Mouse (Mus musculus): ENCODE results near the gene Chst5. TPM values are rescaled to one million over a fixed set of nuclear protein-coding genes. Genes with fewer than 3 reads are reported as not detected.
A peak's percentile ranks its signal among the peaks of the same experiment; 100 is the strongest.
"Not testable (repeated sequence)": the region's sequence is repeated elsewhere in the genome, so short reads cannot be mapped to it uniquely, and the experiment has no call there.

Chst5 gene
- polyA plus RNA-seq, 1 experiment from 2014 or later = 2.0 TPM

DNA sequence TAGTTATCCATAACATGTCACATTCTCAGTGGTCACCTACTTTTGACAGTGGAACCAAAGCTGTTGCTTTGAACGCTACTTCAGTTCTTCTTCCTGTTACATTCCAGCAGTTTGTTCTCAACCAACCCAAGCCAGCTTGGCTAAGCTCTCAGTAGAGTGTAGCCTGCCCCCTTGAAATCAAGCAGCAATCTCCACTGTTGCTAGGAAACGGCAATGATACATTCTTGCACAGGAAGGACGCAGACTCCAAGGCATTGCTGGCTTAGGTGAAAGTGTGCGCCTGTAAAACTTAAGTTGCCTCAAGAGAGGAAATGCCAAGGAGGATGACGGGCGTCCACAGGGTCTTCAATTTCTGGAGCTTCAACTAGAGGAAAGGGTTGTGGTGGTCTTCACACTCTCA is 44.4 kb downstream of the Chst5 start:
- Histone ChIP-seq H3K4me2 (no peak overlapping the region), H3K9me3 (no peaks in the 10 kb centered on the region), H3K27ac (no peak overlapping the region), H3K4me3 (replicated peaks) (no peak overlapping the region), H3K36me3 (0 out of 2 replicates have a peak, but pooled peaks cover 4% of the 10 kb centered on the region), H3K4me1 (no peaks in the 10 kb centered on the region), H3K9ac (no peak overlapping the region), H3K27me3 (replicated peaks) (no peaks in the 10 kb centered on the region)
- WGBS = 82% methylated on average over 6 of the region's 6 CpGs
- no peak for ATAC-seq (ENCODE audit: insufficient read depth, low FRiP score, low read depth)

DNA sequence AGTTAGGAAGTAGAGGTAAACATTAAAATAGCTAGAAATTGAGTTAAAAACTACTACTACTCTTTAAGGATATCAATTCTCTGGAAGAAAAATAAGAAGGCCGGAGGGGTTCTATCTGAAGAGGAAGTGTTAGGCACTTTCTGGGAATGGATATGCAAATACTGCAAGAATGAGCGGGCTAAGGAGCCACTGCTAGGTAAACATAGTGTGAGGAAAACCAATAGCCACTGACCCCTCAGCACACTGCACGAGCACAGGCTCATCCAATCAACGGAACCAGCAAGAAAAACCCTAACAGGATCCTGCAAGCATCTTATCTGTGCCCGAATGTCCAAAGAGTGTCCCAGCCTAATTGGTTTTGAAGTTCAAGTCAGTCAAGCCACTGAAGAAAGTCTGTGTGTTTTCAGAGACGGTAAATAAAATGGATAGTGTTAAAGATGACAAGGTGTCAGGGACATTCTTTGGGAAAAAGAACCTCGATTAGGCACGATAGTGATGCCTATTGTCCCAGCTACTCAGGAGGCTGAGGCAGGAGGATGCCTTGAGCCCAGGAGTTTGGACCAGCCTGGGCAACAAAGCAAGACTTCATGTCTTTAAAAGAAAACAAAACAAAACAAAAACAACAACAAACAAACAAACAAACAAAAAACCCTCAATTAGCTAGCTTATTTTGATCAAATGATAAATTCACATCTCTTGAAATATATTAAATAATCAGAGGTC is 45.0 kb downstream of the Chst5 start:
- ATAC-seq (ENCODE audit: insufficient read depth, low FRiP score, low read depth) = peak; percentile 87
- no peaks in the 10 kb centered on the region for H3K4me1 ChIP-seq
- H3K9me3 ChIP-seq = no peaks in the 10 kb centered on the region
- no peak overlapping the region for H3K4me2 ChIP-seq
- 75% methylated on average over 8 of the region's 8 CpGs for WGBS
- 0 out of 2 replicates have a peak, but pooled peaks cover 4% of the 10 kb centered on the region for H3K36me3 ChIP-seq
- no peak overlapping the region for H3K4me3 ChIP-seq (replicated peaks)
- H3K27me3 ChIP-seq (replicated peaks) = no peaks in the 10 kb centered on the region
- no peak overlapping the region for H3K27ac ChIP-seq
- H3K9ac ChIP-seq = no peak overlapping the region

GRCm38 (mm10) chr8:111864648-111865047 is 45.6 kb downstream of the Chst5 start:
- H3K27me3 ChIP-seq (replicated peaks) = no peaks in the 10 kb centered on the region
- WGBS = 77% methylated on average over 8 of the region's 8 CpGs
- H3K9ac ChIP-seq = no peak overlapping the region
- H3K27ac ChIP-seq = no peak overlapping the region
- H3K4me3 ChIP-seq (replicated peaks) = no peak overlapping the region
- no peaks in the 10 kb centered on the region for H3K36me3 ChIP-seq
- ATAC-seq (ENCODE audit: insufficient read depth, low FRiP score, low read depth) = no peak
- no peaks in the 10 kb centered on the region for H3K9me3 ChIP-seq
- H3K4me2 ChIP-seq = no peak overlapping the region
- H3K4me1 ChIP-seq = no peaks in the 10 kb centered on the region

- Histone ChIP-seq H3K27me3 (replicated peaks) (no peaks in the 10 kb centered on the region), H3K27ac (no peak overlapping the region), H3K4me2 (no peak overlapping the region), H3K36me3 (no peaks in the 10 kb centered on the region), H3K4me1 (no peaks in the 10 kb centered on the region), H3K4me3 (replicated peaks) (no peak overlapping the region), H3K9ac (no peak overlapping the region), H3K9me3 (no peaks in the 10 kb centered on the region)
- no peak for ATAC-seq (ENCODE audit: insufficient read depth, low FRiP score, low read depth)
- 80% methylated on average over 4 of the region's 4 CpGs for WGBS
These were observed 47.0 kb downstream of the Chst5 start for GRCm38 (mm10) chr8:111863280-111863679.

DNA sequence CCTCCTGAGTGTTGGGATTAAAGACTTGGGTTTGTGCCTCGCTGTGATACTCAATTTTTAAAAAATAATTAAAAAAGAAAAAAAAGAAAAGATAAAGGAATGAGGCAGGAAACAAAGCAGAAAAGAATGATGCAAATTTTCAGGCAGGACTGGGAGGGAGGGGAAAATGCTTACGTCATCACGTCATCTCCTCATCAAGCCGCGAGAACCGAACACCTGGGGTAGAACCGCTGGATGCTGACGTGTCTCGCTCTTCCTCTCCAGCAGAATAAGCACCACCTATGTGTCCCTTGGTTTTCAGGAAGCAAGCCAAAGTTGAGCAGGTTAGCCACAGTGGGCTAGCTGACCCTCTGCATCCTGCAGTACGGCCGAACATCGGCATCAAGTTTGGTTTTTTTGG is 54.3 kb downstream of the Chst5 start:
- H3K4me1 ChIP-seq = peaks cover 3% of the 10 kb centered on the region; the same call in 1 of the 2 replicates
- H3K36me3 ChIP-seq = no peaks in the 10 kb centered on the region
- no peaks in the 10 kb centered on the region for H3K9me3 ChIP-seq
- H3K9ac ChIP-seq = no peak overlapping the region
- no peak overlapping the region for H3K27ac ChIP-seq
- H3K4me3 ChIP-seq (replicated peaks) = no peak overlapping the region
- no peaks in the 10 kb centered on the region for H3K27me3 ChIP-seq (replicated peaks)
- no peak for ATAC-seq (ENCODE audit: insufficient read depth, low FRiP score, low read depth)
- H3K4me2 ChIP-seq = no peak overlapping the region
- WGBS = 88% methylated on average over 12 of the region's 12 CpGs

- H3K36me3 ChIP-seq = 0 out of 2 replicates have a peak, but pooled peaks cover 3% of the 10 kb centered on the region
- H3K27ac ChIP-seq = 0 out of 2 replicates have a peak within 1 kb of the TSS, but pooled peaks have one; percentile 23
- H3K4me1 ChIP-seq = peaks cover 3% of the 10 kb centered on the region; the same call in 1 of the 2 replicates
- no peaks in the 10 kb centered on the region for H3K9me3 ChIP-seq
- ATAC-seq (ENCODE audit: insufficient read depth, low FRiP score, low read depth) = peak; percentile 100
- H3K27me3 ChIP-seq (replicated peaks) = no peaks in the 10 kb centered on the region
- H3K4me3 ChIP-seq (replicated peaks) = peak within 1 kb of the TSS; percentile 89
- peak within 1 kb of the TSS; percentile 69 for H3K4me2 ChIP-seq
- WGBS = under 1% methylated on average over 53 of the region's 53 CpGs
- H3K9ac ChIP-seq = peak within 1 kb of the TSS; percentile 87
These were observed 56.3 kb downstream of the Chst5 start, which contains the start of gene Cfdp1 for GRCm38 (mm10) chr8:111853861-111854501. Gene Cfdp1, minus strand, starts transcription at chr8:111854291.

DNA sequence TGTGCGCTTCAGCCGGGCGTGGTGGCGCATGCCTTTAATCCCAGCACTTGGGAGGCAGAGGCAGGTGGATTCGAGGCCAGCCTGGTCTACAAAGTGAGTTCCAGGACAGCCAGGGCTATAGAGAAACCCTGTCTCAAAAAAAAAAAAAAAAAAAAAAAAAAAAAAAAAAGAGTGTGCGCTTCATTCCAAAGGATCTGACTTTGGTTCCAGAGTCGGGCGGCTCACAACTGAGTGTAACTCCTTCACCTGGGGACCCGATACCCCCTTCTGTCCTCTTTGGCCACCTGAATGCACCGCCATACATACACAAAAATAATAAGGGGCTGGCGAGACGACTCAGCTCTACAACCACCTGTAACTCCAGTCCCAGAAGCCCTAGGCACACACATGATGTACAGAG is 57.0 kb downstream of the Chst5 start:
- H3K27ac ChIP-seq; H3K27me3 ChIP-seq (replicated peaks); H3K36me3 ChIP-seq; H3K9me3 ChIP-seq; H3K4me1 ChIP-seq; ATAC-seq (ENCODE audit: insufficient read depth, low FRiP score, low read depth): not testable (repeated sequence)
- peak overlapping the region; percentile 69 for H3K4me2 ChIP-seq
- H3K4me3 ChIP-seq (replicated peaks) = peak overlapping the region; percentile 89
- H3K9ac ChIP-seq = peak overlapping the region; percentile 87
- 52% methylated on average over 12 of the region's 12 CpGs for WGBS

- Histone ChIP-seq H3K9ac (no peak overlapping the region), H3K27me3 (replicated peaks) (no peaks in the 10 kb centered on the region), H3K36me3 (peaks cover 11% of the 10 kb centered on the region; the same call in 1 of the 2 replicates), H3K4me1 (no peaks in the 10 kb centered on the region), H3K4me3 (replicated peaks) (no peak overlapping the region), H3K9me3 (no peaks in the 10 kb centered on the region), H3K27ac (no peak overlapping the region), H3K4me2 (no peak overlapping the region)
- 86% methylated on average over 6 of the region's 6 CpGs for WGBS
- no peak for ATAC-seq (ENCODE audit: insufficient read depth, low FRiP score, low read depth)
These were observed 63.5 kb downstream of the Chst5 start for GRCm38 (mm10) chr8:111846746-111847145.

Other genes with a start within 250 kb of the Chst5 start
- 3,283 and 4,119 TPM in 2 replicates for gene Ctrb1, start 219.4 kb downstream of the Chst5 start, polyA plus RNA-seq (2015; fragmentation: Nextera tagmentation; extraction: Ambion mirVana)
- gene Bcar1, start 166.6 kb downstream of the Chst5 start, polyA plus RNA-seq (2015; fragmentation: Nextera tagmentation; extraction: Ambion mirVana) = 38.7 and 39.7 TPM in 2 replicates
- gene Cfdp1, start 56.2 kb downstream of the Chst5 start, polyA plus RNA-seq (2015; fragmentation: Nextera tagmentation; extraction: Ambion mirVana) = 195 and 208 TPM in 2 replicates
- 12.8 and 13.3 TPM in 2 replicates for gene Tmem170, start 33.7 kb downstream of the Chst5 start, polyA plus RNA-seq (2015; fragmentation: Nextera tagmentation; extraction: Ambion mirVana)
- gene Tmem231, start 23.4 kb upstream of the Chst5 start, polyA plus RNA-seq (2015; fragmentation: Nextera tagmentation; extraction: Ambion mirVana) = 10.8 and 13.1 TPM in 2 replicates
- 189 and 205 TPM in 2 replicates for gene Gabarapl2, start 30.3 kb upstream of the Chst5 start, polyA plus RNA-seq (2015; fragmentation: Nextera tagmentation; extraction: Ambion mirVana)
- 8.5 and 10.0 TPM in 2 replicates for gene Adat1, start 81.9 kb upstream of the Chst5 start, polyA plus RNA-seq (2015; fragmentation: Nextera tagmentation; extraction: Ambion mirVana)
- gene Kars, start 100.9 kb upstream of the Chst5 start, polyA plus RNA-seq (2015; fragmentation: Nextera tagmentation; extraction: Ambion mirVana) = 166 and 185 TPM in 2 replicates
- gene Terf2ip, start 101.0 kb upstream of the Chst5 start, polyA plus RNA-seq (2015; fragmentation: Nextera tagmentation; extraction: Ambion mirVana) = 22.2 and 23.1 TPM in 2 replicates
- gene Gm6793, start 104.6 kb upstream of the Chst5 start, polyA plus RNA-seq (2015; fragmentation: Nextera tagmentation; extraction: Ambion mirVana) = 0.31 and 0.39 TPM in 2 replicates